In genomic region chr10:88510503-88511271, GRCm38 (mm10) we compare ENCODE assay signal across 10 mouse cellular contexts. TPM values are rescaled to one million over a fixed set of nuclear protein-coding genes. Genes with fewer than 3 reads are reported as not detected.
A peak's percentile ranks its signal among the peaks of the same experiment; 100 is the strongest.
DNase-seq lines count a peak whose midpoint lies in the region; ATAC-seq lines count a peak whose summit lies in the region.
"Had no signal": no experiment of that assay in that cellular context is flagged by ENCODE, and none has a peak within 500 bp of the region (broad histone marks: within the 10 kb centered on the region; RNA-seq: fewer than 3 reads in every experiment).

No protein-coding gene starts in this region.

- peak; percentile 69 for DNase-seq in adrenal gland, postnatal 14 days
- peak; percentile 65 for DNase-seq in heart, adult 8-10 months (ENCODE audit: low spot score)
- no peak for DNase-seq in layer of hippocampus, adult 9-10 months (ENCODE audit: low spot score)
- DNase-seq in cerebellum, adult 18-20 months: no peak
- DNase-seq in left cerebral cortex, postnatal 4 days: no peak
- no peak for DNase-seq in thymus, adult 18-20 months

- no peaks in the 10 kb centered on the region for H3K27me3 ChIP-seq in intestine, embryonic 15.5 days (replicated peaks)
- no peaks in the 10 kb centered on the region for H3K27me3 ChIP-seq in lung, embryonic 16.5 days (ENCODE audit: control insufficient read depth, insufficient read depth, low read depth, low read length)

- peak overlapping the region; percentile 61 for H3K27ac ChIP-seq in intestine, embryonic 15.5 days
- no peak overlapping the region for H3K27ac ChIP-seq in lung, embryonic 16.5 days (ENCODE audit: low read length)

- H3K9me3 ChIP-seq in intestine, embryonic 15.5 days: no peaks in the 10 kb centered on the region
- H3K9me3 ChIP-seq in lung, embryonic 16.5 days (ENCODE audit: control insufficient read depth, low read length): no peaks in the 10 kb centered on the region
- H3K9me3 ChIP-seq: megakaryocyte, embryonic 14.5 days had no signal

- WGBS in intestine, embryonic 15.5 days: 55% methylated on average over 12 of the region's 12 CpGs
- WGBS in lung, embryonic 16.5 days: 27% methylated on average over 12 of the region's 12 CpGs

- 0 out of 2 replicates have a peak overlapping the region, but pooled peaks have one; percentile 2 for H3K4me2 ChIP-seq in intestine, embryonic 15.5 days (replicated peaks)
- no peak overlapping the region for H3K4me2 ChIP-seq in lung, embryonic 16.5 days (ENCODE audit: low read depth, low read length)

- H3K4me3 ChIP-seq in intestine, embryonic 15.5 days (replicated peaks): no peak overlapping the region
- H3K4me3 ChIP-seq in lung, embryonic 16.5 days (ENCODE audit: low read length): no peak overlapping the region
- H3K4me3 ChIP-seq: megakaryocyte, embryonic 14.5 days had no signal

- 0 out of 2 replicates have a peak, but pooled peaks cover 4% of the 10 kb centered on the region for H3K4me1 ChIP-seq in intestine, embryonic 15.5 days (replicated peaks)
- H3K4me1 ChIP-seq in lung, embryonic 16.5 days (replicated peaks; ENCODE audit: control insufficient read depth, insufficient read depth, low read length): peaks cover 7% of the 10 kb centered on the region; the same call in 1 of the 2 replicates

- ATAC-seq in intestine, embryonic 15.5 days: peak; percentile 37; the same call in 1 of the 2 replicates
- peak; percentile 93 for ATAC-seq in lung, embryonic 16.5 days (ENCODE audit: low read depth)

- no peak overlapping the region for H3K9ac ChIP-seq in intestine, embryonic 15.5 days
- H3K9ac ChIP-seq in lung, embryonic 16.5 days (ENCODE audit: low read length): no peak overlapping the region

- H3K36me3 ChIP-seq in intestine, embryonic 15.5 days: no peaks in the 10 kb centered on the region
- H3K36me3 ChIP-seq in lung, embryonic 16.5 days (ENCODE audit: control insufficient read depth, insufficient read depth, low read length): no peaks in the 10 kb centered on the region

- intact Hi-C loops in left cerebral cortex, postnatal 4 days (cut with DNase I): no loop called here

RNA-seq across cellular contexts. Expression of gene Chpt1, which starts 6.8 kb away (rescaled TPM):
- 272 and 287 TPM in 2 replicates for total RNA-seq in adrenal gland, postnatal 14 days (2021)
- total RNA-seq in heart, adult 8-10 months (2022): 100 to 1,000 TPM; 304 to 364 (median 338) TPM
- 219 and 229 TPM in 2 replicates for polyA plus RNA-seq in intestine, embryonic 15.5 days (2015; fragmentation: Nextera tagmentation; extraction: Ambion mirVana)
- polyA plus RNA-seq in lung, embryonic 16.5 days (2015; fragmentation: Nextera tagmentation; extraction: Ambion mirVana): 17.1 and 17.4 TPM in 2 replicates
- 10 to 100 TPM; 15.5 to 15.6 TPM for total RNA-seq in left cerebral cortex, postnatal 4 days (2021)

RNA-seq across cellular contexts. Expression of gene Sycp3, which starts 51.3 kb away (rescaled TPM):
- total RNA-seq in adrenal gland, postnatal 14 days (2021): 0.85 and 1.8 TPM in 2 replicates
- total RNA-seq in heart, adult 8-10 months (2022): not detected
- 0.39 and 0.62 TPM in 2 replicates for polyA plus RNA-seq in intestine, embryonic 15.5 days (2015; fragmentation: Nextera tagmentation; extraction: Ambion mirVana)
- 0.48 TPM in 1 of 2 replicates, not detected in the other for polyA plus RNA-seq in lung, embryonic 16.5 days (2015; fragmentation: Nextera tagmentation; extraction: Ambion mirVana)
- total RNA-seq in left cerebral cortex, postnatal 4 days (2021): 1 to 10 TPM in 1 of 2 experiments, under 1 TPM in 1; 0.54 to 1.2 TPM
- total RNA-seq: neutrophil, adult 5-6 weeks had no signal

Comparison
In these comparisons a context has a peak if more than half of its experiments do, and no peak if none do; other contexts are left out.
1. DNase-seq: peak in adrenal gland, postnatal 14 days (single experiment) and heart, adult 8-10 months (single experiment); none in layer of hippocampus, adult 9-10 months (single experiment), cerebellum, adult 18-20 months (0 of 2), left cerebral cortex, postnatal 4 days (single experiment) and thymus, adult 18-20 months (0 of 2).
2. RNA of gene Chpt1, which starts 6.8 kb away (total RNA-seq): 304 to 364 TPM in heart, adult 8-10 months and 272 to 287 TPM in adrenal gland, postnatal 14 days; 15.5 to 15.6 TPM in left cerebral cortex, postnatal 4 days; every median in the first group is over 10 times any median in the second.